Mouse (Mus musculus) left cerebral cortex, postnatal 25 days (tissue): Measurements from ENCODE around the gene Bhlhe41. TPM values are rescaled to one million over a fixed set of nuclear protein-coding genes. Genes with fewer than 3 reads are reported as not detected.

Experiments
- total RNA-seq, 2 experiments: library from RNA; stranded (reverse); gene quantifications; 2 replicates each; pipeline ENCODE4 v1.2.3; 2021

Gene Bhlhe41
- total RNA-seq, 2 experiments from 2014 or later = 20.6 to 30.6 TPM

Other genes starting within 250 kb of the Bhlhe41 start
- not detected for gene Tuba3b, start 249.8 kb downstream of the Bhlhe41 start, total RNA-seq
- 10 to 100 TPM; 18.7 to 19.7 TPM for gene Rassf8, start 118.8 kb downstream of the Bhlhe41 start, total RNA-seq
- gene Sspn, start 66.1 kb upstream of the Bhlhe41 start, total RNA-seq = 1 to 10 TPM; 3.9 to 4.1 TPM